Mouse (Mus musculus): Measurements from ENCODE around the gene Gm13941.

Gm13941 gene

GRCm38 (mm10) chr2:111105882-111106281 is at the start of gene Gm13941:
Gene Gm13941 (minus strand): TSS chr2:111105982.
- in situ Hi-C loops (cut with MboI, MseI) = no loop called here

- in situ Hi-C loops (cut with MboI, MseI) = no loop called here
Measured at GRCm38 (mm10) chr2:111152836-111153235, 47.1 kb upstream of the Gm13941 start, which contains the start of gene Gm15130. Gene Gm15130 (minus strand): TSS chr2:111152936.

GRCm38 (mm10) chr2:111135739-111136138 is 30.0 kb upstream of the Gm13941 start:
- in situ Hi-C loops (cut with MboI, MseI) = loop anchor here (10.0 kb wide), 1 partner anchor 1511 kb away; no protein-coding TSS in a partner anchor

GRCm38 (mm10) chr2:111058586-111059261 is 47.1 kb downstream of the Gm13941 start:
- in situ Hi-C loops (cut with MboI, MseI) = loop anchor here (5.0 to 10.0 kb wide), 2 partner anchors 834 to 1156 kb away; no protein-coding TSS in a partner anchor

Data from T-helper 2 cell (primary cell).